Mouse (Mus musculus): ENCODE measurements around the gene Kansl3. TPM values are rescaled to one million over a fixed set of nuclear protein-coding genes. Genes with fewer than 3 reads are reported as not detected.

Gene Kansl3
- 104 TPM for total RNA-seq (2023)

GRCm38 (mm10) chr1:36368969-36369645, at the start of gene Kansl3:
TSS of gene Kansl3 (minus strand) at chr1:36369181.

GRCm38 (mm10) chr1:36371934-36372845, 3.2 kb upstream of the Kansl3 start, which contains the start of gene Fer1l5:
TSS of gene Fer1l5 (plus strand) at chr1:36372291.

GRCm38 (mm10) chr1:36307495-36308280, 61.3 kb downstream of the Kansl3 start, which contains the start of gene Arid5a:
TSS of gene Arid5a (plus strand) at chr1:36307733.

Other genes with a start within 250 kb of the Kansl3 start
- 120 TPM for gene Uggt1, start 124.5 kb downstream of the Kansl3 start, total RNA-seq (2023)
- 149 TPM for gene Neurl3, start 94.5 kb downstream of the Kansl3 start, total RNA-seq (2023)
- 906 TPM for gene Arid5a, start 61.4 kb downstream of the Kansl3 start, total RNA-seq (2023)
- gene Fer1l5, start 3.1 kb upstream of the Kansl3 start, total RNA-seq (2023) = not detected
- gene Lman2l, start 76.1 kb upstream of the Kansl3 start, total RNA-seq (2023) = 24.4 TPM
- gene Cnnm4, start 102.4 kb upstream of the Kansl3 start, total RNA-seq (2023) = 24.2 TPM
- gene Cnnm3, start 142.7 kb upstream of the Kansl3 start, total RNA-seq (2023) = 39.4 TPM
- 22.4 TPM for gene Ankrd23, start 167.7 kb upstream of the Kansl3 start, total RNA-seq (2023)
- not detected for gene Gm42417, start 170.2 kb upstream of the Kansl3 start, total RNA-seq (2023)
- gene Ankrd39, start 178.3 kb upstream of the Kansl3 start, total RNA-seq (2023) = 22.5 TPM
- 0.64 TPM for gene Sema4c, start 189.2 kb upstream of the Kansl3 start, total RNA-seq (2023)